Mouse (Mus musculus) CH12.LX (cell line): Measurements from ENCODE around the gene Maml2.

ENCODE experiments used
- CTCF ChIP-seq, 2 experiments: IDR thresholded peaks in 1 of 2; conservative IDR thresholded peaks in 1 of 2; 2 replicates each; pipeline ENCODE4 v1.5.1; 2011 to 2012; ENCODE audit warnings: low read depth in 2 of 2, low read length in 2 of 2, improper control_type of control experiment in 1 of 2, inconsistent platforms in 1 of 2, mild to moderate bottlenecking in 1 of 2, moderate library complexity in 1 of 2
- ELF1 ChIP-seq: IDR thresholded peaks from 2 replicates; pipeline ENCODE4 v1.6.1; 2014; ENCODE audit warnings: low read depth, mild to moderate bottlenecking, inconsistent platforms, low read length, improper control_type of control experiment
- EP300 ChIP-seq: IDR thresholded peaks from 2 replicates; pipeline ENCODE4 v1.6.1; 2011; ENCODE audit warnings: low read length, improper control_type of control experiment
- ETS1 ChIP-seq: conservative IDR thresholded peaks from 2 replicates; pipeline ENCODE4 v1.6.1; 2012; ENCODE audit warnings: low read depth, mild to moderate bottlenecking, inconsistent platforms, low read length, improper control_type of control experiment, moderate library complexity
- JUND ChIP-seq: conservative IDR thresholded peaks from 2 replicates; pipeline ENCODE4 v1.6.1; 2011; ENCODE audit warnings: low read depth, low read length, improper control_type of control experiment
- MAX ChIP-seq: IDR thresholded peaks from 2 replicates; pipeline ENCODE4 v1.6.1; 2011; ENCODE audit warnings: low read length, improper control_type of control experiment
- PAX5 ChIP-seq: IDR thresholded peaks from 2 replicates; pipeline ENCODE4 v1.6.1; 2012; ENCODE audit warnings: low read length, inconsistent platforms, mixed read lengths
- POLR2A ChIP-seq: IDR thresholded peaks from 2 replicates; pipeline ENCODE4 v1.6.1; 2011; ENCODE audit warnings: low read depth, mild to moderate bottlenecking, improper control_type of control experiment, low read length
- POLR2AphosphoS2 ChIP-seq: IDR thresholded peaks from 2 replicates; pipeline ENCODE4 v1.6.1; 2011; ENCODE audit warnings: low read depth, low read length, improper control_type of control experiment
- RCOR1 ChIP-seq: conservative IDR thresholded peaks from 2 replicates; pipeline ENCODE4 v1.6.1; 2012; ENCODE audit warnings: low read depth, mild to moderate bottlenecking, inconsistent platforms, low read length, improper control_type of control experiment
- SIN3A ChIP-seq: IDR thresholded peaks from 2 replicates; pipeline ENCODE4 v1.6.1; 2012; ENCODE audit warnings: low read length, improper control_type of control experiment, inconsistent platforms
- SMC3 ChIP-seq: IDR thresholded peaks from 2 replicates; pipeline ENCODE4 v1.6.1; 2011; ENCODE audit warnings: low read depth, low read length, improper control_type of control experiment
- TCF12 ChIP-seq: IDR thresholded peaks from 2 replicates; pipeline ENCODE4 v1.6.1; 2014; ENCODE audit warnings: low read depth, mild to moderate bottlenecking, inconsistent platforms, low read length, improper control_type of control experiment
- USF1 ChIP-seq: IDR thresholded peaks from 2 replicates; pipeline ENCODE4 v1.6.1; 2014; ENCODE audit warnings: low read depth, mild to moderate bottlenecking, inconsistent platforms, low read length, improper control_type of control experiment

DNA sequence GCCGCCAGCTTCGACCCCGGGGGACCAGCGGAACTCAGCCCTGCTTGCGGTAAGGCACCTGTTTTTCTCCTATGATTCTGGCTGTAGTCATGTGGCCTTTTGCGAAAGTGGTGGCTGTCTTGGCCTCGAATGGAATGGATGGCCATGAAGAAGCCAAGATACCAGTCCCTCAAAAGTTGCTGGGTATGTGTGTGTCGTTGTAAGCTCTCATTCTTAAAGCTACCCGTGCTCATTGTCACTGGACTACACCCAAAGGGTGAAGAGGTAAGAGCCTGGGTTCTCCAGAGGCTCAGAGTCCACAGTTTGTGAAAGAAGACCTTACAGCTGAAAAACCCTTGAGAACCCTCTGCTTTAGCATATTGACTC, 739 bp downstream of the Maml2 start:
- TF ChIP-seq CTCF (conservative IDR thresholded peaks at IDR 0.05 in 1 of 2, IDR thresholded peaks at IDR 0.05 in 1 of 2; ENCODE audit: low read depth in 2 of 2, low read length in 2 of 2) = no peak
- TF ChIP-seq POLR2A = no peak
- no peak for TF ChIP-seq PAX5
- TF ChIP-seq ETS1 = peak; percentile 49
- TF ChIP-seq EP300 = no peak
- no peak for TF ChIP-seq JUND
- TF ChIP-seq MAX = peak; percentile 52; the same call in 1 of the 2 replicates
- TF ChIP-seq POLR2AphosphoS2 = no peak
- no peak for TF ChIP-seq SIN3A
- no peak for TF ChIP-seq SMC3
- TF ChIP-seq USF1 = no peak; the same call in 1 of the 2 replicates
- 0 out of 2 replicates have a peak, but pooled peaks have one; percentile 15 for TF ChIP-seq TCF12
- no peak; the same call in 1 of the 2 replicates for TF ChIP-seq ELF1
- no peak for TF ChIP-seq RCOR1
